Mouse (Mus musculus) stomach, embryonic 15.5 days (tissue): ENCODE measurements around the gene Ptprn2. TPM values are rescaled to one million over a fixed set of nuclear protein-coding genes. Genes with fewer than 3 reads are reported as not detected.

Experiments
- ATAC-seq: fragments of 200-750 bp; cut with Nextera tagmentation; 2 replicates; pipeline ENCODE4 v1.8.0; 2017; ENCODE audit warnings: low read depth, moderate number of reproducible peaks, moderate TSS enrichment; ENCODE audit not compliant: insufficient read depth, low FRiP score
- H3K27ac ChIP-seq: fragments of 300-500 bp; sonication (generic); 2 replicates; pipeline ENCODE4 v1.5.1; 2015; ENCODE audit warnings: mild to moderate bottlenecking, inconsistent platforms
- H3K27me3 ChIP-seq: fragments of 300-500 bp; sonication (generic); replicated peaks from 2 replicates; pipeline ENCODE4 v1.6.1; 2015; ENCODE audit warnings: inconsistent platforms
- H3K36me3 ChIP-seq: fragments of 300-500 bp; sonication (generic); 2 replicates; pipeline ENCODE4 v1.6.1; 2015; ENCODE audit warnings: inconsistent platforms
- H3K4me1 ChIP-seq: fragments of 300-500 bp; sonication (generic); 2 replicates; pipeline ENCODE4 v1.6.1; 2015; ENCODE audit warnings: inconsistent platforms
- H3K4me2 ChIP-seq: fragments of 300-500 bp; sonication (generic); 2 replicates; pipeline ENCODE4 v1.6.1; 2015; ENCODE audit warnings: mild to moderate bottlenecking, inconsistent platforms
- H3K4me3 ChIP-seq: fragments of 300-500 bp; sonication (generic); replicated peaks from 2 replicates; pipeline ENCODE4 v1.5.1; 2015; ENCODE audit warnings: inconsistent platforms
- H3K9ac ChIP-seq: fragments of 300-500 bp; sonication (generic); 2 replicates; pipeline ENCODE4 v1.6.1; 2015; ENCODE audit warnings: inconsistent platforms
- H3K9me3 ChIP-seq: fragments of 300-500 bp; sonication (generic); 2 replicates; pipeline ENCODE4 v1.6.1; 2016; ENCODE audit warnings: inconsistent platforms
- WGBS: fragments of 180-500 bp; shearing (Covaris S2); methylation state at CpG from one replicate; pipeline ENCODE4 v1.1.7; 2015; 5-methylcytosine and 5-hydroxymethylcytosine counted together
- polyA plus RNA-seq: library from polyadenylated mRNA; unstranded; fragments of >200 nt; fragmentation: Nextera tagmentation; extraction: Ambion mirVana; gene quantifications from 2 replicates; pipeline ENCODE4 v1.2.1, GENCODE M21; 2015

Gene Ptprn2
- polyA plus RNA-seq, 1 experiment from 2014 or later, result 3.7 TPM

- H3K27me3 ChIP-seq, result no peaks in the 10 kb centered on the region
- H3K4me3 ChIP-seq, result no peak overlapping the region
- no peaks in the 10 kb centered on the region for H3K4me1 ChIP-seq
- WGBS, result 75% methylated on average over 4 of the region's 4 CpGs
- no peaks in the 10 kb centered on the region for H3K36me3 ChIP-seq
- no peak overlapping the region for H3K27ac ChIP-seq
- ATAC-seq, result no peak
- H3K9me3 ChIP-seq, result no peaks in the 10 kb centered on the region
- no peak overlapping the region for H3K9ac ChIP-seq
- H3K4me2 ChIP-seq, result no peak overlapping the region
Measured at GRCm38 (mm10) chr12:116528861-116529260, 43.3 kb downstream of the Ptprn2 start.

GRCm38 (mm10) chr12:116533281-116533680, 47.8 kb downstream of the Ptprn2 start:
- no peaks in the 10 kb centered on the region for H3K4me1 ChIP-seq
- H3K36me3 ChIP-seq, result no peaks in the 10 kb centered on the region
- H3K4me3 ChIP-seq, result no peak overlapping the region
- no peak overlapping the region for H3K27ac ChIP-seq
- no peaks in the 10 kb centered on the region for H3K27me3 ChIP-seq
- H3K9me3 ChIP-seq, result no peaks in the 10 kb centered on the region
- no peak for ATAC-seq
- H3K4me2 ChIP-seq, result no peak overlapping the region
- no peak overlapping the region for H3K9ac ChIP-seq

GRCm38 (mm10) chr12:116539305-116539704, 53.8 kb downstream of the Ptprn2 start:
- 74% methylated on average over 1 of the region's 1 CpGs for WGBS
- H3K4me3 ChIP-seq, result no peak overlapping the region
- H3K9ac ChIP-seq, result no peak overlapping the region
- H3K27me3 ChIP-seq, result no peaks in the 10 kb centered on the region
- H3K4me2 ChIP-seq, result no peak overlapping the region
- no peaks in the 10 kb centered on the region for H3K36me3 ChIP-seq
- H3K9me3 ChIP-seq, result no peaks in the 10 kb centered on the region
- ATAC-seq, result no peak
- no peak overlapping the region for H3K27ac ChIP-seq
- H3K4me1 ChIP-seq, result no peaks in the 10 kb centered on the region

- WGBS, result 87% methylated on average over 1 of the region's 1 CpGs
- no peaks in the 10 kb centered on the region for H3K9me3 ChIP-seq
- ATAC-seq, result no peak
Measured at GRCm38 (mm10) chr12:116540608-116541007, 55.1 kb downstream of the Ptprn2 start.

GRCm38 (mm10) chr12:116550031-116550430, 64.5 kb downstream of the Ptprn2 start:
- H3K4me1 ChIP-seq, result no peaks in the 10 kb centered on the region
- no peaks in the 10 kb centered on the region for H3K9me3 ChIP-seq
- H3K4me3 ChIP-seq, result no peak overlapping the region
- no peak overlapping the region for H3K9ac ChIP-seq
- H3K27ac ChIP-seq, result no peak overlapping the region
- WGBS, result 73% methylated on average over 1 of the region's 1 CpGs
- no peaks in the 10 kb centered on the region for H3K27me3 ChIP-seq
- no peak overlapping the region for H3K4me2 ChIP-seq
- H3K36me3 ChIP-seq, result no peaks in the 10 kb centered on the region
- no peak for ATAC-seq

More at GRCm38 (mm10) chr12:116540608-116541007, 55.1 kb downstream of the Ptprn2 start:
- no peak overlapping the region for H3K4me3 ChIP-seq
- H3K9ac ChIP-seq, result no peak overlapping the region
- H3K27ac ChIP-seq, result no peak overlapping the region
- H3K4me1 ChIP-seq, result no peaks in the 10 kb centered on the region
- no peak overlapping the region for H3K4me2 ChIP-seq
- no peaks in the 10 kb centered on the region for H3K27me3 ChIP-seq
- no peaks in the 10 kb centered on the region for H3K36me3 ChIP-seq

GRCm38 (mm10) chr12:116551516-116551915, 66.0 kb downstream of the Ptprn2 start:
- no peak for ATAC-seq
- no peak overlapping the region for H3K27ac ChIP-seq
- H3K4me3 ChIP-seq, result no peak overlapping the region
- no peak overlapping the region for H3K4me2 ChIP-seq
- no peaks in the 10 kb centered on the region for H3K9me3 ChIP-seq
- no peaks in the 10 kb centered on the region for H3K27me3 ChIP-seq
- H3K4me1 ChIP-seq, result no peaks in the 10 kb centered on the region
- no peaks in the 10 kb centered on the region for H3K36me3 ChIP-seq
- no peak overlapping the region for H3K9ac ChIP-seq
- WGBS, result 81% methylated on average over 7 of the region's 7 CpGs

- no peaks in the 10 kb centered on the region for H3K36me3 ChIP-seq
- H3K4me2 ChIP-seq, result no peak overlapping the region
- H3K27me3 ChIP-seq, result no peaks in the 10 kb centered on the region
- 90% methylated on average over 2 of the region's 2 CpGs for WGBS
- H3K4me3 ChIP-seq, result no peak overlapping the region
- no peak overlapping the region for H3K27ac ChIP-seq
- H3K4me1 ChIP-seq, result no peaks in the 10 kb centered on the region
- H3K9me3 ChIP-seq, result no peaks in the 10 kb centered on the region
- no peak for ATAC-seq
- H3K9ac ChIP-seq, result no peak overlapping the region
Measured at GRCm38 (mm10) chr12:116552306-116552705, 66.8 kb downstream of the Ptprn2 start.

GRCm38 (mm10) chr12:116553361-116553760, 67.8 kb downstream of the Ptprn2 start:
- no peaks in the 10 kb centered on the region for H3K9me3 ChIP-seq
- H3K4me1 ChIP-seq, result no peaks in the 10 kb centered on the region
- H3K4me2 ChIP-seq, result no peak overlapping the region
- ATAC-seq, result no peak
- no peak overlapping the region for H3K4me3 ChIP-seq
- H3K36me3 ChIP-seq, result no peaks in the 10 kb centered on the region
- H3K9ac ChIP-seq, result no peak overlapping the region
- no peaks in the 10 kb centered on the region for H3K27me3 ChIP-seq
- H3K27ac ChIP-seq, result no peak overlapping the region

- H3K36me3 ChIP-seq, result no peaks in the 10 kb centered on the region
- no peak overlapping the region for H3K4me2 ChIP-seq
- 68% methylated on average over 4 of the region's 4 CpGs for WGBS
- no peak overlapping the region for H3K4me3 ChIP-seq
- no peak for ATAC-seq
- no peak overlapping the region for H3K9ac ChIP-seq
- no peaks in the 10 kb centered on the region for H3K9me3 ChIP-seq
- no peak overlapping the region for H3K27ac ChIP-seq
- no peaks in the 10 kb centered on the region for H3K27me3 ChIP-seq
- no peaks in the 10 kb centered on the region for H3K4me1 ChIP-seq
Measured at GRCm38 (mm10) chr12:116555964-116556363, 70.4 kb downstream of the Ptprn2 start.

- ATAC-seq, result no peak
- Histone ChIP-seq H3K9me3 (no peaks in the 10 kb centered on the region), H3K4me3 (no peak overlapping the region), H3K27ac (no peak overlapping the region), H3K4me2 (no peak overlapping the region), H3K27me3 (no peaks in the 10 kb centered on the region), H3K36me3 (no peaks in the 10 kb centered on the region), H3K9ac (no peak overlapping the region), H3K4me1 (no peaks in the 10 kb centered on the region)
- WGBS, result 54% methylated on average over 8 of the region's 8 CpGs
Measured at GRCm38 (mm10) chr12:116564441-116564840, 78.9 kb downstream of the Ptprn2 start.

- ATAC-seq, result no peak
- Histone ChIP-seq H3K4me3 (no peak overlapping the region), H3K36me3 (no peaks in the 10 kb centered on the region), H3K4me2 (no peak overlapping the region), H3K4me1 (no peaks in the 10 kb centered on the region), H3K9ac (no peak overlapping the region), H3K27ac (no peak overlapping the region), H3K9me3 (no peaks in the 10 kb centered on the region), H3K27me3 (no peaks in the 10 kb centered on the region)
- 67% methylated on average over 1 of the region's 1 CpGs for WGBS
Measured at GRCm38 (mm10) chr12:116566672-116567071, 81.2 kb downstream of the Ptprn2 start.

GRCm38 (mm10) chr12:116567170-116567569, 81.7 kb downstream of the Ptprn2 start:
- Histone ChIP-seq H3K4me2 (no peak overlapping the region), H3K36me3 (no peaks in the 10 kb centered on the region), H3K4me3 (no peak overlapping the region), H3K27ac (no peak overlapping the region), H3K9me3 (no peaks in the 10 kb centered on the region), H3K27me3 (no peaks in the 10 kb centered on the region), H3K9ac (no peak overlapping the region), H3K4me1 (no peaks in the 10 kb centered on the region)
- 85% methylated on average over 2 of the region's 2 CpGs for WGBS
- ATAC-seq, result no peak

GRCm38 (mm10) chr12:116569568-116569967, 84.0 kb downstream of the Ptprn2 start:
- no peaks in the 10 kb centered on the region for H3K9me3 ChIP-seq
- H3K4me1 ChIP-seq, result no peaks in the 10 kb centered on the region
- no peak overlapping the region for H3K4me2 ChIP-seq
- 0 out of 2 replicates have a peak, but pooled peaks have one; percentile 14 for ATAC-seq
- no peak overlapping the region for H3K27ac ChIP-seq
- 57% methylated on average over 1 of the region's 1 CpGs for WGBS
- H3K27me3 ChIP-seq, result no peaks in the 10 kb centered on the region
- no peak overlapping the region for H3K4me3 ChIP-seq
- no peaks in the 10 kb centered on the region for H3K36me3 ChIP-seq
- no peak overlapping the region for H3K9ac ChIP-seq
